Mouse (Mus musculus) liver, postnatal 0 days (tissue): ENCODE results near the gene Clec2l. TPM values are rescaled to one million over a fixed set of nuclear protein-coding genes. Genes with fewer than 3 reads are reported as not detected.
A peak's percentile ranks its signal among the peaks of the same experiment; 100 is the strongest.

ENCODE experiments used
- ATAC-seq: fragments of 200-750 bp; cut with Nextera tagmentation; 2 replicates; pipeline ENCODE4 v1.8.0; 2017; ENCODE audit warnings: mild to moderate bottlenecking, moderate library complexity
- DNase-seq: peaks from one replicate; pipeline ENCODE4 v3.0.0-alpha.2; 2016
- H3K27ac ChIP-seq: fragments of 300-500 bp; sonication (generic); 2 replicates; pipeline ENCODE4 v1.5.1; 2014; ENCODE audit warnings: antibody characterized with exemption, moderate library complexity, mild to moderate bottlenecking, low read depth
- H3K27me3 ChIP-seq: fragments of 300-500 bp; sonication (generic); 2 replicates; pipeline ENCODE4 v1.6.1; 2014; ENCODE audit warnings: low read length, control low read depth, mixed read lengths; ENCODE audit not compliant: insufficient read depth
- H3K36me3 ChIP-seq: fragments of 300-500 bp; sonication (generic); replicated peaks from 2 replicates; pipeline ENCODE4 v1.6.1; 2014; ENCODE audit warnings: mild to moderate bottlenecking, control low read depth, low read length, moderate library complexity, mixed read lengths; ENCODE audit not compliant: insufficient read depth
- H3K4me1 ChIP-seq: fragments of 300-500 bp; sonication (generic); 2 replicates; pipeline ENCODE4 v1.6.1; 2014; ENCODE audit warnings: antibody characterized with exemption, mild to moderate bottlenecking, control low read depth; ENCODE audit not compliant: insufficient read depth
- H3K4me2 ChIP-seq: fragments of 300-500 bp; sonication (generic); 2 replicates; pipeline ENCODE4 v1.6.1; 2014; ENCODE audit warnings: low read depth, mild to moderate bottlenecking, low read length, moderate library complexity, mixed read lengths
- H3K4me3 ChIP-seq: fragments of 300-500 bp; sonication (generic); 2 replicates; pipeline ENCODE4 v1.5.1; 2014; ENCODE audit warnings: low read depth, low read length
- H3K9ac ChIP-seq: fragments of 300-500 bp; sonication (generic); replicated peaks from 2 replicates; pipeline ENCODE4 v1.6.1; 2014; ENCODE audit warnings: mild to moderate bottlenecking, moderate library complexity
- H3K9me3 ChIP-seq: fragments of 300-500 bp; sonication (generic); 2 replicates; pipeline ENCODE4 v1.6.1; 2016; ENCODE audit warnings: mild to moderate bottlenecking, control low read depth, low read length, mixed read lengths
- CTCF ChIP-seq: sonication (generic); IDR thresholded peaks from 2 replicates; pipeline ENCODE4 v1.5.1; 2016; ENCODE audit warnings: antibody characterized with exemption, low read depth
- EP300 ChIP-seq: IDR thresholded peaks from 2 replicates; pipeline ENCODE4 v1.6.1; 2016; ENCODE audit warnings: antibody characterized with exemption, low read depth, mild to moderate bottlenecking
- WGBS: fragments of 180-500 bp; shearing (Covaris S2); extraction: QIAGEN DNeasy Blood & Tissue Kit; methylation state at CpG from one replicate; pipeline ENCODE4 v1.1.7; 2014; ENCODE audit not compliant: insufficient replicate concordance; 5-methylcytosine and 5-hydroxymethylcytosine counted together
- polyA plus RNA-seq: library from polyadenylated mRNA; unstranded; fragments of >200 nt; fragmentation: Nextera tagmentation; extraction: Ambion mirVana; gene quantifications from 2 replicates; pipeline ENCODE4 v1.2.1, GENCODE M21; 2015

The Clec2l gene
- polyA plus RNA-seq, 1 experiment from 2014 or later: not detected

- peaks cover 13% of the 10 kb centered on the region for H3K4me1 ChIP-seq
- H3K9ac ChIP-seq: no peak overlapping the region
- H3K27ac ChIP-seq: no peak overlapping the region
- no peak for TF ChIP-seq EP300
- no peak for TF ChIP-seq CTCF
- no peak for ATAC-seq
- H3K4me3 ChIP-seq: no peak overlapping the region
- H3K36me3 ChIP-seq: no peaks in the 10 kb centered on the region
- 0 out of 2 replicates have a peak overlapping the region, but pooled peaks have one; percentile 13 for H3K4me2 ChIP-seq
- no peaks in the 10 kb centered on the region for H3K9me3 ChIP-seq
- no peak for DNase-seq
- peaks cover 72% of the 10 kb centered on the region for H3K27me3 ChIP-seq
- WGBS: 54% methylated on average over 11 of the region's 11 CpGs
These were observed 22.5 kb upstream of the Clec2l start for GRCm38 (mm10) chr6:38640401-38640800.

GRCm38 (mm10) chr6:38641228-38641627 is 21.6 kb upstream of the Clec2l start:
- ATAC-seq (no peak), DNase-seq (no peak)
- WGBS: 22% methylated on average over 5 of the region's 5 CpGs
- Histone ChIP-seq H3K27ac (peak overlapping the region; percentile 34; the same call in 1 of the 2 replicates), H3K36me3 (no peaks in the 10 kb centered on the region), H3K4me1 (peaks cover 8% of the 10 kb centered on the region), H3K4me2 (peak overlapping the region; percentile 13; the same call in 1 of the 2 replicates), H3K9ac (no peak overlapping the region), H3K9me3 (no peaks in the 10 kb centered on the region), H3K27me3 (peaks cover 64% of the 10 kb centered on the region), H3K4me3 (no peak overlapping the region)
- TF ChIP-seq EP300: no peak
- TF ChIP-seq CTCF: no peak

- H3K9me3 ChIP-seq: no peaks in the 10 kb centered on the region
- no peak for DNase-seq
- no peak overlapping the region for H3K4me2 ChIP-seq
- TF ChIP-seq EP300 (no peak), CTCF (0 out of 2 replicates have a peak, but pooled peaks have one; percentile 19)
- 29% methylated on average over 5 of the region's 5 CpGs for WGBS
- H3K9ac ChIP-seq: no peak overlapping the region
- no peak overlapping the region for H3K4me3 ChIP-seq
- peak overlapping the region; percentile 34; the same call in 1 of the 2 replicates for H3K27ac ChIP-seq
- H3K4me1 ChIP-seq: peaks cover 8% of the 10 kb centered on the region
- no peak for ATAC-seq
- peaks cover 59% of the 10 kb centered on the region for H3K27me3 ChIP-seq
- no peaks in the 10 kb centered on the region for H3K36me3 ChIP-seq
These were observed 21.2 kb upstream of the Clec2l start for GRCm38 (mm10) chr6:38641645-38642044.

GRCm38 (mm10) chr6:38642593-38642992 is 20.3 kb upstream of the Clec2l start:
- H3K9me3 ChIP-seq: no peaks in the 10 kb centered on the region
- DNase-seq: no peak
- ATAC-seq: no peak
- TF ChIP-seq EP300: no peak
- no peak for TF ChIP-seq CTCF
- no peaks in the 10 kb centered on the region for H3K36me3 ChIP-seq
- peaks cover 50% of the 10 kb centered on the region for H3K27me3 ChIP-seq
- no peak overlapping the region for H3K9ac ChIP-seq
- H3K4me2 ChIP-seq: no peak overlapping the region
- H3K4me1 ChIP-seq: peaks cover under 1% of the 10 kb centered on the region
- 53% methylated on average over 5 of the region's 5 CpGs for WGBS
- H3K4me3 ChIP-seq: no peak overlapping the region
- H3K27ac ChIP-seq: no peak overlapping the region

GRCm38 (mm10) chr6:38643039-38643438 is 19.8 kb upstream of the Clec2l start:
- 79% methylated on average over 3 of the region's 3 CpGs for WGBS
- no peak for TF ChIP-seq EP300
- no peak for TF ChIP-seq CTCF
- Histone ChIP-seq H3K4me3 (no peak overlapping the region), H3K36me3 (no peaks in the 10 kb centered on the region), H3K27ac (no peak overlapping the region), H3K9ac (no peak overlapping the region), H3K4me1 (no peaks in the 10 kb centered on the region), H3K4me2 (no peak overlapping the region), H3K9me3 (no peaks in the 10 kb centered on the region), H3K27me3 (peaks cover 45% of the 10 kb centered on the region)
- DNase-seq (no peak), ATAC-seq (no peak)

GRCm38 (mm10) chr6:38649545-38649944 is 13.3 kb upstream of the Clec2l start:
- DNase-seq (no peak), ATAC-seq (no peak)
- Histone ChIP-seq H3K9me3 (no peaks in the 10 kb centered on the region), H3K4me1 (no peaks in the 10 kb centered on the region), H3K27ac (no peak overlapping the region), H3K9ac (no peak overlapping the region), H3K4me2 (no peak overlapping the region), H3K27me3 (no peaks in the 10 kb centered on the region), H3K36me3 (no peaks in the 10 kb centered on the region), H3K4me3 (no peak overlapping the region)
- WGBS: 70% methylated on average over 3 of the region's 3 CpGs
- TF ChIP-seq EP300: no peak
- peak; percentile 56 for TF ChIP-seq CTCF
